Mouse (Mus musculus) testis, postnatal 10 days (tissue): ENCODE results near the gene Umad1.
"Not testable (repeated sequence)": the region's sequence is repeated elsewhere in the genome, so short reads cannot be mapped to it uniquely, and the experiment has no call there.

Experiments
- DNase-seq: peaks from one replicate; pipeline ENCODE4 v3.0.0; 2021; ENCODE audit warnings: low spot score

Umad1 gene

GRCm38 (mm10) chr6:8316201-8316600 lies 57.1 kb downstream of the Umad1 start:
- DNase-seq, result no peak

GRCm38 (mm10) chr6:8319591-8319990 lies 60.5 kb downstream of the Umad1 start:
- no peak for DNase-seq

- DNase-seq, result not testable (repeated sequence)
These were observed 72.4 kb downstream of the Umad1 start for GRCm38 (mm10) chr6:8331496-8331895.

GRCm38 (mm10) chr6:8333380-8333779 lies 74.3 kb downstream of the Umad1 start:
- no peak for DNase-seq

GRCm38 (mm10) chr6:8336487-8337390 lies 77.7 kb downstream of the Umad1 start:
- DNase-seq, result no peak

GRCm38 (mm10) chr6:8339453-8339852 lies 80.4 kb downstream of the Umad1 start:
- no peak for DNase-seq

- DNase-seq, result no peak
These were observed 84.2 kb downstream of the Umad1 start for GRCm38 (mm10) chr6:8343271-8343670.

GRCm38 (mm10) chr6:8345219-8345856 lies 86.2 kb downstream of the Umad1 start:
- no peak for DNase-seq

GRCm38 (mm10) chr6:8347154-8347553 lies 88.1 kb downstream of the Umad1 start:
- no peak for DNase-seq

GRCm38 (mm10) chr6:8348344-8348743 lies 89.3 kb downstream of the Umad1 start:
- DNase-seq, result no peak

- DNase-seq, result no peak
These were observed 90.1 kb downstream of the Umad1 start for GRCm38 (mm10) chr6:8349060-8349670.

- DNase-seq, result no peak
These were observed 92.4 kb downstream of the Umad1 start for GRCm38 (mm10) chr6:8351507-8351906.

GRCm38 (mm10) chr6:8352533-8353168 lies 93.6 kb downstream of the Umad1 start:
- DNase-seq, result no peak

GRCm38 (mm10) chr6:8353461-8353860 lies 94.4 kb downstream of the Umad1 start:
- DNase-seq, result no peak

GRCm38 (mm10) chr6:8354846-8355245 lies 95.8 kb downstream of the Umad1 start:
- DNase-seq, result no peak

GRCm38 (mm10) chr6:8358232-8358631 lies 99.1 kb downstream of the Umad1 start:
- no peak for DNase-seq

- no peak for DNase-seq
These were observed 99.7 kb downstream of the Umad1 start for GRCm38 (mm10) chr6:8358782-8359181.

- DNase-seq, result no peak
These were observed 101.7 kb downstream of the Umad1 start for GRCm38 (mm10) chr6:8360805-8361204.

GRCm38 (mm10) chr6:8364033-8364756 lies 105.1 kb downstream of the Umad1 start:
- DNase-seq, result no peak

GRCm38 (mm10) chr6:8364757-8365150 lies 105.7 kb downstream of the Umad1 start:
- no peak for DNase-seq

GRCm38 (mm10) chr6:8367675-8368074 lies 108.6 kb downstream of the Umad1 start:
- no peak for DNase-seq
